Mouse (Mus musculus): ENCODE results near the gene Nrarp.

Gene Nrarp

GRCm38 (mm10) chr2:25228995-25229530 lies 48.5 kb downstream of the Nrarp start:
- no peak for DNase-seq

GRCm38 (mm10) chr2:25229582-25229981 lies 49.0 kb downstream of the Nrarp start:
- DNase-seq = no peak

- no peak for DNase-seq
Observed at GRCm38 (mm10) chr2:25230581-25230980, 50.0 kb downstream of the Nrarp start.

GRCm38 (mm10) chr2:25231038-25231437 lies 50.5 kb downstream of the Nrarp start:
- DNase-seq = no peak
